8 mouse cellular contexts compared by ENCODE assay signal in the genomic region with DNA sequence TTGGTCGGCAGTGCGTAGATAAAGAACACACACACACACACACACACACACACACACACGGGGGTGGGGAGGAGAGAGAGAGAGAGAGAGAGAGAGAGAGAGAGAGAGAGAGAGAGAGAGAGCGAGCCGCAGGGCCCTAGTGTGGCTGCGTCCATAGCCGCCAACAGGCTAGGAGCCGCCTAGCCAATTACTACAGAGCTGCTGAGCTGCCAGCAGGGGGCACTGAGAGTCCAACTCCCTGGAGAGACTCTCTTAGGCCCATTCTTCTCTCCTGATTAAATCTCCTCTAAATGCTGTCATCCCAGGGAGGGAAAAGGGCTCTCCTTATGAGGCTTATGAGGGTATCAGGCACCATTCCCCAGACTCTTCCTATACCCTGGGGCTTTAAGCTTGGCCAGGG.
DNase-seq lines count a peak whose midpoint lies in the region; ATAC-seq and TF ChIP-seq lines count a peak whose summit lies in the region.
"Not testable (repeated sequence)": the region's sequence is repeated elsewhere in the genome, so short reads cannot be mapped to it uniquely, and the experiment has no call there.

No protein-coding gene starts in this region.

- H3K4me1 ChIP-seq in forebrain, embryonic 13.5 days; heart, embryonic 14.5 days (ENCODE audit: control insufficient read depth in 2 of 2, insufficient read depth in 2 of 2, low read length in 2 of 2); hindbrain, embryonic 16.5 days (ENCODE audit: control insufficient read depth, insufficient read depth, low read depth, low read length); kidney, postnatal 0 days (replicated peaks; ENCODE audit: insufficient read depth, low read length); liver, embryonic 15.5 days (replicated peaks); midbrain, embryonic 11.5 days (ENCODE audit: control insufficient read depth, insufficient read depth, low read length); neural tube, embryonic 14.5 days (ENCODE audit: control insufficient read depth, insufficient read depth, low read length): not testable (repeated sequence)

- not testable (repeated sequence) for TF ChIP-seq CTCF in kidney, postnatal 0 days (IDR thresholded peaks at IDR 0.05; ENCODE audit: low read depth)

- not testable (repeated sequence) for H3K9ac ChIP-seq in forebrain, embryonic 13.5 days; heart, embryonic 14.5 days (ENCODE audit: low read length); hindbrain, embryonic 16.5 days (ENCODE audit: low read depth, low read length); kidney, postnatal 0 days (ENCODE audit: low read depth, low read length); liver, embryonic 15.5 days; midbrain, embryonic 11.5 days (ENCODE audit: low read length); neural tube, embryonic 14.5 days (replicated peaks; ENCODE audit: low read depth, low read length)

- not testable (repeated sequence) for DNase-seq in kidney, postnatal 0 days (ENCODE audit: low spot score); midbrain, embryonic 11.5 days (ENCODE audit: low spot score, missing footprints)

- not testable (repeated sequence) for H3K27me3 ChIP-seq in forebrain, embryonic 13.5 days; heart, embryonic 14.5 days (ENCODE audit: control insufficient read depth, insufficient read depth, low read length); hindbrain, embryonic 16.5 days (replicated peaks; ENCODE audit: control insufficient read depth, insufficient read depth, low read length); kidney, postnatal 0 days (ENCODE audit: insufficient read depth, low read length); liver, embryonic 15.5 days; midbrain, embryonic 11.5 days (ENCODE audit: control insufficient read depth, insufficient read depth, low read length); neural tube, embryonic 14.5 days (ENCODE audit: control insufficient read depth, insufficient read depth, low read length)

- H3K9me3 ChIP-seq in forebrain, embryonic 13.5 days (replicated peaks); heart, embryonic 14.5 days (ENCODE audit: control insufficient read depth, low read length); hindbrain, embryonic 16.5 days (ENCODE audit: control insufficient read depth, low read length); kidney, postnatal 0 days (replicated peaks; ENCODE audit: low read length); liver, embryonic 15.5 days (replicated peaks); midbrain, embryonic 11.5 days (ENCODE audit: control insufficient read depth, low read length); neural tube, embryonic 14.5 days (ENCODE audit: control insufficient read depth, low read length): not testable (repeated sequence)

- ATAC-seq in common myeloid progenitor, adult 5-6 weeks (replicated peaks; ENCODE audit: low read depth, poor library complexity, severe bottlenecking) = peak; percentile 97
- peak; percentile 94 for ATAC-seq in forebrain, embryonic 13.5 days
- peak; percentile 82 for ATAC-seq in heart, embryonic 14.5 days (ENCODE audit: insufficient number of reproducible peaks, insufficient read depth, low FRiP score, low read depth)
- ATAC-seq in hindbrain, embryonic 16.5 days = peak; percentile 88
- ATAC-seq in kidney, postnatal 0 days (replicated peaks; ENCODE audit: low FRiP score, low read depth) = peak; percentile 84
- ATAC-seq in liver, embryonic 15.5 days (ENCODE audit: insufficient read depth) = peak; percentile 65
- ATAC-seq in midbrain, embryonic 11.5 days (ENCODE audit: low FRiP score) = peak; percentile 90
- peak; percentile 92 for ATAC-seq in neural tube, embryonic 14.5 days (ENCODE audit: low read depth)

- not testable (repeated sequence) for H3K4me2 ChIP-seq in forebrain, embryonic 13.5 days; heart, embryonic 14.5 days (ENCODE audit: low read length); hindbrain, embryonic 16.5 days (ENCODE audit: low read length); kidney, postnatal 0 days (ENCODE audit: low read length); liver, embryonic 15.5 days; midbrain, embryonic 11.5 days; neural tube, embryonic 14.5 days (ENCODE audit: low read depth, low read length)

- no CpG with 5 or more reads among the region's 8 CpGs for WGBS in forebrain, embryonic 13.5 days
- no CpG with 5 or more reads among the region's 8 CpGs for WGBS in heart, embryonic 14.5 days
- WGBS in hindbrain, embryonic 16.5 days = no CpG with 5 or more reads among the region's 8 CpGs
- no CpG with 5 or more reads among the region's 8 CpGs for WGBS in kidney, postnatal 0 days
- WGBS in liver, embryonic 15.5 days (ENCODE audit: insufficient replicate concordance) = no CpG with 5 or more reads among the region's 8 CpGs
- no CpG with 5 or more reads among the region's 8 CpGs for WGBS in midbrain, embryonic 11.5 days
- WGBS in neural tube, embryonic 14.5 days = no CpG with 5 or more reads among the region's 8 CpGs

- H3K36me3 ChIP-seq in forebrain, embryonic 13.5 days (ENCODE audit: poor library complexity, severe bottlenecking); heart, embryonic 14.5 days (ENCODE audit: control insufficient read depth, insufficient read depth, low read length); hindbrain, embryonic 16.5 days (ENCODE audit: control insufficient read depth, insufficient read depth, low read length); kidney, postnatal 0 days (ENCODE audit: insufficient read depth, low read length); liver, embryonic 15.5 days (replicated peaks); midbrain, embryonic 11.5 days (ENCODE audit: control insufficient read depth, insufficient read depth, low read length); neural tube, embryonic 14.5 days (ENCODE audit: control insufficient read depth, insufficient read depth, low read length): not testable (repeated sequence)

- H3K27ac ChIP-seq in forebrain, embryonic 13.5 days; heart, embryonic 14.5 days (replicated peaks in 1 of 2; ENCODE audit: control insufficient read depth in 1 of 2, insufficient read depth in 1 of 2, low read depth in 2 of 2, low read length in 2 of 2); hindbrain, embryonic 16.5 days (ENCODE audit: low read depth, low read length); kidney, postnatal 0 days; liver, embryonic 15.5 days (replicated peaks); midbrain, embryonic 11.5 days (ENCODE audit: low read depth, low read length); neural tube, embryonic 14.5 days (ENCODE audit: low read depth, low read length): not testable (repeated sequence)

- not testable (repeated sequence) for H3K4me3 ChIP-seq in forebrain, embryonic 13.5 days; heart, embryonic 14.5 days (ENCODE audit: control insufficient read depth in 1 of 2, insufficient read depth in 1 of 2, low read depth in 1 of 2, low read length in 2 of 2); hindbrain, embryonic 16.5 days (ENCODE audit: low read length); kidney, postnatal 0 days (replicated peaks; ENCODE audit: low read depth, low read length); liver, embryonic 15.5 days (replicated peaks); midbrain, embryonic 11.5 days (ENCODE audit: low read depth, low read length); neural tube, embryonic 14.5 days (ENCODE audit: low read depth, low read length)
